Mouse (Mus musculus): Measurements from ENCODE around the gene Tfr2. TPM values are rescaled to one million over a fixed set of nuclear protein-coding genes. Genes with fewer than 3 reads are reported as not detected.
A peak's percentile ranks its signal among the peaks of the same experiment; 100 is the strongest.

Gene Tfr2
- total and polyA plus RNA-seq, 2 experiments = 225 to 486 TPM

- Histone ChIP-seq H3K36me3 (ENCODE audit: control insufficient read depth, insufficient read depth, low read length) (no peaks in the 10 kb centered on the region), H3K79me2 (ENCODE audit: control insufficient read depth, insufficient read depth, low read length) (peaks cover 9% of the 10 kb centered on the region; the same call in 1 of the 2 replicates), H3K4me3 (ENCODE audit: insufficient read depth, low read depth, low read length) (peak within 1 kb of the TSS; percentile 69), H3K4me1 (ENCODE audit: control insufficient read depth, insufficient read depth, low read length) (peaks cover 17% of the 10 kb centered on the region), H3K9ac (ENCODE audit: low read depth, low read length) (peak within 1 kb of the TSS; percentile 76), H3K27me3 (ENCODE audit: control insufficient read depth, insufficient read depth, low read length) (no peaks in the 10 kb centered on the region), H3K27ac (replicated peaks; ENCODE audit: insufficient read depth, low read depth, low read length) (peak within 1 kb of the TSS; percentile 85)
- WGBS = under 1% methylated on average over 41 of the region's 41 CpGs
- peak; percentile 74; the same call in 1 of the 2 replicates for TF ChIP-seq POLR2A (IDR thresholded peaks at IDR 0.05; ENCODE audit: extremely low read depth, insufficient read depth, low read length)
- no peak for TF ChIP-seq CTCF (IDR thresholded peaks at IDR 0.05; ENCODE audit: low read depth, low read length)
- DNase-seq (ENCODE audit: extremely low read depth, low read depth, low spot score) = peak; percentile 100
Observed at GRCm38 (mm10) chr5:137600619-137601364, 31.2 kb downstream of the Tfr2 start, which contains the start of gene Mospd3. TSS of gene Mospd3 (minus strand) at chr5:137601058.

- Histone ChIP-seq H3K9ac (ENCODE audit: low read depth, low read length) (peak overlapping the region; percentile 76), H3K4me3 (ENCODE audit: insufficient read depth, low read depth, low read length) (peak overlapping the region; percentile 69), H3K79me2 (ENCODE audit: control insufficient read depth, insufficient read depth, low read length) (peaks cover 9% of the 10 kb centered on the region; the same call in 1 of the 2 replicates), H3K27ac (replicated peaks; ENCODE audit: insufficient read depth, low read depth, low read length) (peak overlapping the region; percentile 79), H3K4me1 (ENCODE audit: control insufficient read depth, insufficient read depth, low read length) (peaks cover 17% of the 10 kb centered on the region), H3K27me3 (ENCODE audit: control insufficient read depth, insufficient read depth, low read length) (no peaks in the 10 kb centered on the region), H3K36me3 (ENCODE audit: control insufficient read depth, insufficient read depth, low read length) (no peaks in the 10 kb centered on the region)
- no peak for DNase-seq (ENCODE audit: extremely low read depth, low read depth, low spot score)
- no peak for TF ChIP-seq CTCF (IDR thresholded peaks at IDR 0.05; ENCODE audit: low read depth, low read length)
- TF ChIP-seq POLR2A (IDR thresholded peaks at IDR 0.05; ENCODE audit: extremely low read depth, insufficient read depth, low read length) = no peak
- WGBS = under 1% methylated on average over 22 of the region's 22 CpGs
Observed at GRCm38 (mm10) chr5:137601365-137601729, 31.7 kb downstream of the Tfr2 start.

GRCm38 (mm10) chr5:137607860-137608653 lies 38.4 kb downstream of the Tfr2 start:
- Histone ChIP-seq H3K36me3 (ENCODE audit: control insufficient read depth, insufficient read depth, low read length) (no peaks in the 10 kb centered on the region), H3K4me3 (ENCODE audit: insufficient read depth, low read depth, low read length) (no peak overlapping the region), H3K27ac (replicated peaks; ENCODE audit: insufficient read depth, low read depth, low read length) (no peak overlapping the region), H3K27me3 (ENCODE audit: control insufficient read depth, insufficient read depth, low read length) (no peaks in the 10 kb centered on the region), H3K79me2 (ENCODE audit: control insufficient read depth, insufficient read depth, low read length) (no peaks in the 10 kb centered on the region), H3K4me1 (ENCODE audit: control insufficient read depth, insufficient read depth, low read length) (peaks cover 11% of the 10 kb centered on the region), H3K9ac (ENCODE audit: low read depth, low read length) (no peak overlapping the region)
- TF ChIP-seq POLR2A (IDR thresholded peaks at IDR 0.05; ENCODE audit: extremely low read depth, insufficient read depth, low read length) (no peak), CTCF (IDR thresholded peaks at IDR 0.05; ENCODE audit: low read depth, low read length) (no peak)
- no peak for DNase-seq (ENCODE audit: extremely low read depth, low read depth, low spot score)
- WGBS = 58% methylated on average over 26 of the region's 26 CpGs

GRCm38 (mm10) chr5:137608654-137609190 lies 39.1 kb downstream of the Tfr2 start:
- H3K36me3 ChIP-seq (ENCODE audit: control insufficient read depth, insufficient read depth, low read length) = no peaks in the 10 kb centered on the region
- 55% methylated on average over 23 of the region's 23 CpGs for WGBS
- no peak overlapping the region for H3K4me3 ChIP-seq (ENCODE audit: insufficient read depth, low read depth, low read length)
- no peak for DNase-seq (ENCODE audit: extremely low read depth, low read depth, low spot score)
- peaks cover 11% of the 10 kb centered on the region for H3K4me1 ChIP-seq (ENCODE audit: control insufficient read depth, insufficient read depth, low read length)
- no peaks in the 10 kb centered on the region for H3K27me3 ChIP-seq (ENCODE audit: control insufficient read depth, insufficient read depth, low read length)
- TF ChIP-seq CTCF (IDR thresholded peaks at IDR 0.05; ENCODE audit: low read depth, low read length) (no peak), POLR2A (IDR thresholded peaks at IDR 0.05; ENCODE audit: extremely low read depth, insufficient read depth, low read length) (no peak)
- H3K9ac ChIP-seq (ENCODE audit: low read depth, low read length) = no peak overlapping the region
- H3K27ac ChIP-seq (replicated peaks; ENCODE audit: insufficient read depth, low read depth, low read length) = no peak overlapping the region
- H3K79me2 ChIP-seq (ENCODE audit: control insufficient read depth, insufficient read depth, low read length) = no peaks in the 10 kb centered on the region

- Histone ChIP-seq H3K79me2 (ENCODE audit: control insufficient read depth, insufficient read depth, low read length) (no peaks in the 10 kb centered on the region), H3K4me1 (ENCODE audit: control insufficient read depth, insufficient read depth, low read length) (peaks cover 11% of the 10 kb centered on the region), H3K27ac (replicated peaks; ENCODE audit: insufficient read depth, low read depth, low read length) (no peak overlapping the region), H3K27me3 (ENCODE audit: control insufficient read depth, insufficient read depth, low read length) (no peaks in the 10 kb centered on the region), H3K9ac (ENCODE audit: low read depth, low read length) (no peak overlapping the region), H3K4me3 (ENCODE audit: insufficient read depth, low read depth, low read length) (no peak overlapping the region), H3K36me3 (ENCODE audit: control insufficient read depth, insufficient read depth, low read length) (no peaks in the 10 kb centered on the region)
- TF ChIP-seq CTCF (IDR thresholded peaks at IDR 0.05; ENCODE audit: low read depth, low read length) (no peak), POLR2A (IDR thresholded peaks at IDR 0.05; ENCODE audit: extremely low read depth, insufficient read depth, low read length) (no peak)
- 68% methylated on average over 3 of the region's 3 CpGs for WGBS
- peak; percentile 54 for DNase-seq (ENCODE audit: extremely low read depth, low read depth, low spot score)
Observed at GRCm38 (mm10) chr5:137609292-137609691, 39.7 kb downstream of the Tfr2 start.
